Mouse (Mus musculus): ENCODE measurements around the gene Sox13. TPM values are rescaled to one million over a fixed set of nuclear protein-coding genes. Genes with fewer than 3 reads are reported as not detected.
"Not testable (repeated sequence)": the region's sequence is repeated elsewhere in the genome, so short reads cannot be mapped to it uniquely, and the experiment has no call there.

The Sox13 gene
- total and polyA plus RNA-seq, 2 experiments from 2014 or later, result 3.3 to 13.1 TPM

GRCm38 (mm10) chr1:133347226-133347625 is 77.0 kb downstream of the Sox13 start:
- no peak for DNase-seq (ENCODE audit: low spot score)
- H3K4me2 ChIP-seq (ENCODE audit: low read depth, low read length), result no peak overlapping the region
- no peak overlapping the region for H3K4me3 ChIP-seq (ENCODE audit: low read length)
- no peak overlapping the region for H3K9ac ChIP-seq (replicated peaks; ENCODE audit: low read length)
- H3K27me3 ChIP-seq (ENCODE audit: insufficient read depth, low read length), result no peaks in the 10 kb centered on the region
- no peaks in the 10 kb centered on the region for H3K9me3 ChIP-seq (ENCODE audit: low read length)
- ATAC-seq, result no peak
- no peak for TF ChIP-seq CTCF (IDR thresholded peaks at IDR 0.05; ENCODE audit: low read depth)
- no peak overlapping the region for H3K27ac ChIP-seq
- no peaks in the 10 kb centered on the region for H3K4me1 ChIP-seq (ENCODE audit: insufficient read depth, low read length)
- whole genome bisulfite sequencing, result 73% methylated on average over 3 of the region's 3 CpGs
- H3K36me3 ChIP-seq (ENCODE audit: insufficient read depth, low read length), result no peaks in the 10 kb centered on the region

- H3K4me2 ChIP-seq (ENCODE audit: low read depth, low read length), result no peak overlapping the region
- no peak overlapping the region for H3K4me3 ChIP-seq (ENCODE audit: low read length)
- no peak for DNase-seq (ENCODE audit: low spot score)
- no peak for ATAC-seq
- no peaks in the 10 kb centered on the region for H3K36me3 ChIP-seq (ENCODE audit: insufficient read depth, low read length)
- H3K9ac ChIP-seq (replicated peaks; ENCODE audit: low read length), result no peak overlapping the region
- no peak for TF ChIP-seq CTCF (IDR thresholded peaks at IDR 0.05; ENCODE audit: low read depth)
- no peaks in the 10 kb centered on the region for H3K9me3 ChIP-seq (ENCODE audit: low read length)
- no peaks in the 10 kb centered on the region for H3K4me1 ChIP-seq (ENCODE audit: insufficient read depth, low read length)
- WGBS, result 81% methylated on average over 9 of the region's 9 CpGs
- no peaks in the 10 kb centered on the region for H3K27me3 ChIP-seq (ENCODE audit: insufficient read depth, low read length)
- no peak overlapping the region for H3K27ac ChIP-seq
Measured at GRCm38 (mm10) chr1:133346531-133346930, 77.6 kb downstream of the Sox13 start.

- TF ChIP-seq CTCF (IDR thresholded peaks at IDR 0.05; ENCODE audit: low read depth), result no peak
- no peaks in the 10 kb centered on the region for H3K4me1 ChIP-seq (ENCODE audit: insufficient read depth, low read length)
- no peak overlapping the region for H3K4me3 ChIP-seq (ENCODE audit: low read length)
- no peak overlapping the region for H3K4me2 ChIP-seq (ENCODE audit: low read depth, low read length)
- no peak overlapping the region for H3K27ac ChIP-seq
- ATAC-seq (no peak), DNase-seq (ENCODE audit: low spot score) (no peak)
- no peaks in the 10 kb centered on the region for H3K9me3 ChIP-seq (ENCODE audit: low read length)
- whole genome bisulfite sequencing, result 92% methylated on average over 2 of the region's 2 CpGs
- H3K9ac ChIP-seq (replicated peaks; ENCODE audit: low read length), result no peak overlapping the region
- H3K36me3 ChIP-seq (ENCODE audit: insufficient read depth, low read length), result no peaks in the 10 kb centered on the region
- H3K27me3 ChIP-seq (ENCODE audit: insufficient read depth, low read length), result no peaks in the 10 kb centered on the region
Measured at GRCm38 (mm10) chr1:133344357-133344756, 79.8 kb downstream of the Sox13 start.

GRCm38 (mm10) chr1:133340403-133340802 is 83.8 kb downstream of the Sox13 start:
- H3K9me3 ChIP-seq (ENCODE audit: low read length); H3K4me3 ChIP-seq (ENCODE audit: low read length): not testable (repeated sequence)
- WGBS, result 70% methylated on average over 1 of the region's 1 CpGs

GRCm38 (mm10) chr1:133333937-133334336 is 90.2 kb downstream of the Sox13 start:
- Histone ChIP-seq H3K27me3 (ENCODE audit: insufficient read depth, low read length) (no peaks in the 10 kb centered on the region), H3K4me3 (ENCODE audit: low read length) (no peak overlapping the region), H3K27ac (no peak overlapping the region), H3K4me2 (ENCODE audit: low read depth, low read length) (no peak overlapping the region), H3K9me3 (ENCODE audit: low read length) (no peaks in the 10 kb centered on the region), H3K36me3 (ENCODE audit: insufficient read depth, low read length) (no peaks in the 10 kb centered on the region), H3K9ac (replicated peaks; ENCODE audit: low read length) (no peak overlapping the region), H3K4me1 (ENCODE audit: insufficient read depth, low read length) (peaks cover 18% of the 10 kb centered on the region)
- ATAC-seq, result peak; percentile 16; the same call in 1 of the 2 replicates
- WGBS, result 32% methylated on average over 6 of the region's 6 CpGs
- TF ChIP-seq CTCF (IDR thresholded peaks at IDR 0.05; ENCODE audit: low read depth), result no peak
- peak; percentile 53 for DNase-seq (ENCODE audit: low spot score)

More at GRCm38 (mm10) chr1:133340403-133340802, 83.8 kb downstream of the Sox13 start:
- not testable (repeated sequence) for H3K9ac ChIP-seq (replicated peaks; ENCODE audit: low read length); DNase-seq (ENCODE audit: low spot score); H3K4me2 ChIP-seq (ENCODE audit: low read depth, low read length); H3K36me3 ChIP-seq (ENCODE audit: insufficient read depth, low read length); ATAC-seq; H3K4me1 ChIP-seq (ENCODE audit: insufficient read depth, low read length); H3K27ac ChIP-seq; H3K27me3 ChIP-seq (ENCODE audit: insufficient read depth, low read length)

GRCm38 (mm10) chr1:133332656-133333430 is 91.3 kb downstream of the Sox13 start:
- 87% methylated on average over 11 of the region's 11 CpGs for WGBS
- no peaks in the 10 kb centered on the region for H3K36me3 ChIP-seq (ENCODE audit: insufficient read depth, low read length)
- no peaks in the 10 kb centered on the region for H3K9me3 ChIP-seq (ENCODE audit: low read length)
- H3K4me1 ChIP-seq (ENCODE audit: insufficient read depth, low read length), result peaks cover 18% of the 10 kb centered on the region
- no peak for DNase-seq (ENCODE audit: low spot score)
- H3K27me3 ChIP-seq (ENCODE audit: insufficient read depth, low read length), result no peaks in the 10 kb centered on the region
- no peak for TF ChIP-seq CTCF (IDR thresholded peaks at IDR 0.05; ENCODE audit: low read depth)
- H3K27ac ChIP-seq, result no peak overlapping the region
- no peak overlapping the region for H3K4me3 ChIP-seq (ENCODE audit: low read length)
- no peak for ATAC-seq
- H3K9ac ChIP-seq (replicated peaks; ENCODE audit: low read length), result no peak overlapping the region
- no peak overlapping the region for H3K4me2 ChIP-seq (ENCODE audit: low read depth, low read length)

Other genes with a start within 250 kb of the Sox13 start
- not detected in 2 replicates for gene Golt1a, start 114.6 kb downstream of the Sox13 start, total RNA-seq (2014; rRNA removed)
- gene Golt1a, start 114.6 kb downstream of the Sox13 start, polyA plus RNA-seq (2015; fragmentation: Nextera tagmentation; extraction: Ambion mirVana), result 0.08 TPM in 1 of 2 replicates, not detected in the other
- gene Kiss1, start 102.5 kb downstream of the Sox13 start, total RNA-seq (2014; rRNA removed), result not detected in 2 replicates
- gene Kiss1, start 102.5 kb downstream of the Sox13 start, polyA plus RNA-seq (2015; fragmentation: Nextera tagmentation; extraction: Ambion mirVana), result 1.4 TPM in 1 of 2 replicates, not detected in the other
- 0.58 and 1.1 TPM in 2 replicates for gene Ren1, start 73.9 kb downstream of the Sox13 start, total RNA-seq (2014; rRNA removed)
- 1.6 and 1.7 TPM in 2 replicates for gene Ren1, start 73.9 kb downstream of the Sox13 start, polyA plus RNA-seq (2015; fragmentation: Nextera tagmentation; extraction: Ambion mirVana)
- 36.7 and 49.7 TPM in 2 replicates for gene Etnk2, start 60.8 kb downstream of the Sox13 start, total RNA-seq (2014; rRNA removed)
- gene Etnk2, start 60.8 kb downstream of the Sox13 start, polyA plus RNA-seq (2015; fragmentation: Nextera tagmentation; extraction: Ambion mirVana), result 27.4 and 29.6 TPM in 2 replicates
- gene Snrpe, start 185.9 kb upstream of the Sox13 start, total RNA-seq (2014; rRNA removed), result 106 and 109 TPM in 2 replicates
- 415 and 427 TPM in 2 replicates for gene Snrpe, start 185.9 kb upstream of the Sox13 start, polyA plus RNA-seq (2015; fragmentation: Nextera tagmentation; extraction: Ambion mirVana)
- 6.0 and 7.8 TPM in 2 replicates for gene Zbed6, start 236.5 kb upstream of the Sox13 start, total RNA-seq (2014; rRNA removed)
- 0.15 and 0.87 TPM in 2 replicates for gene Zbed6, start 236.5 kb upstream of the Sox13 start, polyA plus RNA-seq (2015; fragmentation: Nextera tagmentation; extraction: Ambion mirVana)
- 5.1 and 5.3 TPM in 2 replicates for gene Gm38394, start 236.9 kb upstream of the Sox13 start, total RNA-seq (2014; rRNA removed)
- gene Gm38394, start 236.9 kb upstream of the Sox13 start, polyA plus RNA-seq (2015; fragmentation: Nextera tagmentation; extraction: Ambion mirVana), result 1.2 and 1.7 TPM in 2 replicates